Mouse (Mus musculus): ENCODE measurements around the gene Mrfap1. TPM values are rescaled to one million over a fixed set of nuclear protein-coding genes. Genes with fewer than 3 reads are reported as not detected.

Mrfap1 gene
- total RNA-seq, 2 experiments from 2014 or later = 306 to 323 TPM

DNA sequence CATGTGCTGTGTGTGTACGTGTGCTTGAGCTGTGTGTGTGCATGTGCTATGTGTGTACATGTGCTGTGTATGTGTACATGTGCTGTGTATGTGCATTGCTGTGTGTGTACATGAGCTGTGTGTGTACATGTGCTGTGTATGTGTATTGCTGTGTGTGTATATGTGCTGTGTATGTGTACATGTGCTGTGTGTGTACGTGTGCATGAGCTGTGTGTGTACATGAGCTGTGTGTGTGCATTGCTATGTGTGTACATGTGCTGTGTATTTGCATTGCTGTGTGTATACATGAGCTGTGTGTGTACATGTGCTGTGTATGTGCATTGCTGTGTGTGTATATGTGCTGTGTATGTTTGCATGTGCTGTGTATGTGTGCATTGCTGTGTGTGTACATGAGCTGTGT is 17.1 kb downstream of the Mrfap1 start:
- no peak for DNase-seq

- DNase-seq = no peak
Measured at GRCm38 (mm10) chr5:36778901-36779300, 17.7 kb downstream of the Mrfap1 start.

- DNase-seq = no peak
Measured at GRCm38 (mm10) chr5:36777186-36777585, 19.4 kb downstream of the Mrfap1 start.

DNA sequence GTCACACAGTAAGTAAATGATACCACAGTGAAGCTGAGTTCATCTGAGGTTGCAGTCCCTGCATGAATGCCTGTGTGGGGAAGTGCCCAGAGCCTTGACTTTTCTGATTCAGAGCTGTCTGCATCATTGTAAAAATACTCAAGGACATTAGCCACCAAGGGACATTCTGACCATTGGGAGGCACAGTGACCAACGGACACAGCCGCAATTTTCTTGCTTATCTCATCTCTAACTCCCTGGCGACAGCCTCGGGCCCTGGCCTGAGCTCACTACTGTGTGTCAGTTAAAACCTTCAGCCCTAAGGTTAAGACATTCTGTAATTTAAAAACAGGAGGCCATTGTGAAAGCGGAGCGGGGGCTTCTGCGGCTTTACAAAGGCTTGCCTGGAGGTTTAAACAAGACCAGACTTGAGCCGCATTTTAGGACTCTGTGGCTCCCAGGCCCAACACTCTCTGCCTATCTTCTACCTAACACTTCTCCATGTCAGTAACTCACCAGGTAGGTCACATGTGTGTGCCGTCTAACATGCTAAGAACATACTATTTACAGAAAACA is 20.5 kb downstream of the Mrfap1 start:
- DNase-seq = no peak

DNA sequence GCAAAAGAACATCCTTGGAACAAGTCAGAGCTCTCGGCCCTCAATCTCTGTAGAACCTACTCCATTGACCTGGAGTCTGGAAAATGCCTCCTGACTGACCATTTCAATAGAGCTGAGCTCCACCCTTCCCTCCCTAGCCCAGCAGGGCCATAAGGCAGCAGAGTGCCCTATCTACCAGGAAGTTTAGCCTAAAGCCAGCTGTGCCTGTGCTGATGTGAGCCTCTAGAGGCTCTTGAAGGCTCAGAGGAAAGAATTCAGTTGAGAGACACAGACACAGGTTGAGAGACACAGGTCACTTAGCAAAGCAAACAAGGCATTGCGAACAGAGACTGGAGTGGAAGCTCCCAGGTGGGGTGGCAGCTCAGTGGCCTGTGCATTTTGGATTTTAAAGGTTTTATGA is 21.3 kb downstream of the Mrfap1 start:
- DNase-seq = no peak

DNA sequence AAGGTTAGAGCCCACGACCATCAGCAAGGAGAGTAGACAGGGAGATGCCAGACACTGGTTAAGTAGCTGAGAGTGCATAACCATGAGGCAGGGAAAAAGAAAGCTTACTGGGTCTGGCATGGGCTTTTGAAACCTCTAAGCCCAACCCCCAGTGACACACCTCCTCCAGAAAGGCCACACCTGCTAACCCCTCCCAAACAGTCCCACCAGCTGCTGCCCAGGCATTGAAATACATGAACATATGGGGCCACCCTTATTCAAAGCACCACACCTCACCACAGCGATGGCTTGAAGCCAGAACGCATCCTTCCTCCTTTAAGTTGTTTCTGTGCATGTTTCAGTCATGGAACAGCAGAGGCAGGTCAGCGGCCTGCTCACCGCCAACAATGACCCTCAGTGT is 24.0 kb downstream of the Mrfap1 start:
- no peak for DNase-seq

GRCm38 (mm10) chr5:36769603-36770002 is 27.0 kb downstream of the Mrfap1 start:
- DNase-seq = no peak

- no peak for DNase-seq
Measured at GRCm38 (mm10) chr5:36766958-36767703, 29.4 kb downstream of the Mrfap1 start.

DNA sequence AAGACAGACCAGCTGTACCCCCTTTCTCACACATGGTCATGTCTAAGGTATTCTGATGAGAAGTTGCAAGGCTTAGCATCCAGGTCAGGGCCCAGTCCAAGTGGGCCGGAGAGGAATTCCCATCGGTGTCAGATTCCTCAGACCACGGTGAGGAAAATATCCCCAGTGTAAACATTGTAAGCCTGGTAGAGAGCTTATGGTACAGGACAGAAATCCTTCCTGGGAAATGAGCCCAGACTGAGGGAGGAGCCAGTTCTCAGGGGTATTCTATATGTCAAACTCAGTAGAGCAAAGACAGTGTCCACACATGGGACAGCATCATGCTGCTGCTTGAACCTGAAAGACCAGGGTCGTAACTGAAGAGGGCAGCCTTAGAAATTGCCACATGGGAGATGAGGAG is 36.7 kb downstream of the Mrfap1 start:
- no peak for DNase-seq

DNA sequence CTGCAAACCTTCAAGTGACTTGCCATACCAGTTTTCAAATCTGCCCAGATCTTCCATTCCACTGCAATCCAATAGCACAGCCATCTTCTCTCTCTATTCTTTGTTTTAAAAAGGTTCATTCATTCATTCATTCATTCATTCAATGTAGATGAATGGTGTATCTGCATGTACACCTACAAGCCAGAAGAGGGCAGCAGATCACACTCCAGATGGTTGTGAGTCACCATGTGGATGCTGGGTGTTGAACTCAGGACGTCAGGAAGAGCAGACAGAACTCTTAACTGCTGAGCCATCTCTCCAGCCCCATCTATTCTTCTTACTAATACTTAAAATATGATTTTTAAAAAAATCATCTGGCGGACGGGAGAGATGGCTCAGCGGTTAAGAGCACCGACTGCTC is 39.5 kb downstream of the Mrfap1 start:
- DNase-seq = no peak

- DNase-seq = no peak
Measured at GRCm38 (mm10) chr5:36750119-36751078, 46.2 kb downstream of the Mrfap1 start.

GRCm38 (mm10) chr5:36748536-36749061 is 48.0 kb downstream of the Mrfap1 start, which contains the start of gene Bloc1s4:
Gene Bloc1s4, minus strand, starts transcription at chr5:36748650.
- peak; percentile 93 for DNase-seq

DNA sequence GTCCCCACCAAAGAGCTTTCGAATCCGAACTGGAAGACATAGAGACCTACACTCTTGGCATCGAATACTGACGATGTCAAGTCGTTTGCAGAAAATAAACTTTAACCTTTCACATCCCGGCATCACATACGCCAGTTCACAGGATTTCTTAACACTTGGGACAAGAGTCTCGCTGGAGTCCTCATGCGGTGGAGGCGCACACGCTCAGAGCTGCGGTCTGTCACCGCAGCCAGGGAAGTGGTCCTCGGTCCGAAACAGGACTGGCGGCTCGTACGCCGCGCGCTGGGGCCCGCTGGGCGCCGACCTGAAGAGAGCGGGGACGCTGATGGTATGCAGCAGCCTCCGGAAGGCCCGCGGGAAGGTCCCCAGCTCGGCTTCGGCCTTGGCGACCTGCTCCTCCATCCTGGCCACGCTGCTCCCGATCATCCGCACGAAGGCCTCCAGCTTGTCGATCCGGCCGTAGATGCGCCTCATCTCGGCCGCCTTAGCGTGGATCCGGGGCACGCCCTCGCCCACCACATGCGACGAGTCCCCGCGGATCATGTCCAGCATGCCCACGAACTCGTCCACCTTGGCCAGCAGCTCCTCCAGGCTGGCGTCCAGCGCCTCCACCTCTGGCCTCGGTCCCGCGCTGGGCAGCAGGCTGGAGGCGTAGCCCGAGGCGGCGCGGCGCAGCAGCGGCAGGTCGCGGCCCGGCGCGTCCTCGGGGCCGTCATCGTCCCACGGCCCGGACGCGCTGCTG is 48.6 kb downstream of the Mrfap1 start:
- peak; percentile 25 for DNase-seq

DNA sequence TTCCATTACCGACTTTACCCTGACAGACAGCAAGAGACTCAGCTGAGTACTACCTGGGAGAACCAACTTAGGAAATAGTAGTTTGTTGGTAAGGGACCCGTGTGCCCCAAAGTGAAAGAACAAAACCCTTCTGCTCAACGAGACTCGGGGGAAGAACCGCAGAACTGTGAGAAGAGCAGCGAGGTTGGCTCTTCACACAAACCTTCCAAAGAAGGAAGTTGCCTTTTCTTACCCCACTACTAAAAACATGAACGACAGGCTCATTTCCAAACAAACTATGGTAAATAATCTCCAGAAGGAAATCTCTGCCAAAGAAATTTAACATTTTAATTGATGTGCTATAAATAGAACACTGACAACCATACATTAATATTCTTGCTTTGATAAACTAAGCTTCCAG is 49.5 kb downstream of the Mrfap1 start:
- no peak for DNase-seq

Other genes starting within 250 kb of the Mrfap1 start
- 10 to 100 TPM; 20.6 to 22.6 TPM for gene Tbc1d14, start 203.5 kb downstream of the Mrfap1 start, total RNA-seq (2021)
- gene D5Ertd579e, start 100.7 kb downstream of the Mrfap1 start, total RNA-seq (2021) = 100 to 1,000 TPM; 101 to 105 TPM
- 10 to 100 TPM; 11.6 to 13.7 TPM for gene Bloc1s4, start 48.1 kb downstream of the Mrfap1 start, total RNA-seq (2021)
- gene Man2b2, start 33.9 kb upstream of the Mrfap1 start, total RNA-seq (2021) = 10 to 100 TPM; 19.2 to 19.7 TPM
- under 1 TPM; 0.19 to 0.25 TPM for gene Ppp2r2c, start 71.7 kb upstream of the Mrfap1 start, total RNA-seq (2021)
- gene Wfs1, start 192.4 kb upstream of the Mrfap1 start, total RNA-seq (2021) = 10 to 100 TPM; 26.3 to 27.7 TPM